Mouse (Mus musculus): ENCODE measurements around the gene Olfr1293-ps. TPM values are rescaled to one million over a fixed set of nuclear protein-coding genes. Genes with fewer than 3 reads are reported as not detected.

Olfr1293-ps gene
- polyA plus RNA-seq (2015; fragmentation: Nextera tagmentation; extraction: Ambion mirVana) = not detected in 2 replicates

- DNase-seq (ENCODE audit: low spot score) = no peak
Observed at GRCm38 (mm10) chr2:111524903-111525302, at the start of gene Olfr1293-ps. TSS of gene Olfr1293-ps (plus strand) at chr2:111525203.

GRCm38 (mm10) chr2:111480519-111480918 lies 44.5 kb upstream of the Olfr1293-ps start, which contains the start of gene Olfr1289:
TSS of gene Olfr1289 (plus strand) at chr2:111480819.
- DNase-seq (ENCODE audit: low spot score) = no peak

GRCm38 (mm10) chr2:111493729-111494128 lies 31.3 kb upstream of the Olfr1293-ps start, which contains the start of gene Olfr1290:
TSS of gene Olfr1290 (minus strand) at chr2:111493829.
- DNase-seq (ENCODE audit: low spot score) = no peak

- no peak for DNase-seq (ENCODE audit: low spot score)
Observed at GRCm38 (mm10) chr2:111496880-111497279, 28.1 kb upstream of the Olfr1293-ps start, which contains the start of gene Olfr1291-ps1. TSS of gene Olfr1291-ps1 (plus strand) at chr2:111497180.

GRCm38 (mm10) chr2:111517451-111517850 lies 7.6 kb upstream of the Olfr1293-ps start:
- DNase-seq (ENCODE audit: low spot score) = no peak

- DNase-seq (ENCODE audit: low spot score) = no peak
Observed at GRCm38 (mm10) chr2:111540191-111540590, 15.2 kb downstream of the Olfr1293-ps start, which contains the start of gene Olfr1294. TSS of gene Olfr1294 (minus strand) at chr2:111540291.

GRCm38 (mm10) chr2:111569581-111569980 lies 44.6 kb downstream of the Olfr1293-ps start, which contains the start of gene Olfr1295:
TSS of gene Olfr1295 (minus strand) at chr2:111569681.
- DNase-seq (ENCODE audit: low spot score) = no peak

Other genes starting within 250 kb of the Olfr1293-ps start
- not detected in 2 replicates for gene Olfr1278, start 235.1 kb upstream of the Olfr1293-ps start, polyA plus RNA-seq (2015; fragmentation: Nextera tagmentation; extraction: Ambion mirVana)
- not detected in 2 replicates for gene Olfr1279, start 224.6 kb upstream of the Olfr1293-ps start, polyA plus RNA-seq (2015; fragmentation: Nextera tagmentation; extraction: Ambion mirVana)
- not detected in 2 replicates for gene Olfr1280, start 211.2 kb upstream of the Olfr1293-ps start, polyA plus RNA-seq (2015; fragmentation: Nextera tagmentation; extraction: Ambion mirVana)
- gene Olfr1281, start 198.7 kb upstream of the Olfr1293-ps start, polyA plus RNA-seq (2015; fragmentation: Nextera tagmentation; extraction: Ambion mirVana) = not detected in 2 replicates
- not detected in 2 replicates for gene Olfr1282, start 189.1 kb upstream of the Olfr1293-ps start, polyA plus RNA-seq (2015; fragmentation: Nextera tagmentation; extraction: Ambion mirVana)
- not detected in 2 replicates for gene Olfr1283, start 158.4 kb upstream of the Olfr1293-ps start, polyA plus RNA-seq (2015; fragmentation: Nextera tagmentation; extraction: Ambion mirVana)
- not detected in 2 replicates for gene Olfr1284, start 149.7 kb upstream of the Olfr1293-ps start, polyA plus RNA-seq (2015; fragmentation: Nextera tagmentation; extraction: Ambion mirVana)
- gene Olfr1286, start 102.1 kb upstream of the Olfr1293-ps start, polyA plus RNA-seq (2015; fragmentation: Nextera tagmentation; extraction: Ambion mirVana) = not detected in 2 replicates
- gene Olfr1287, start 76.1 kb upstream of the Olfr1293-ps start, polyA plus RNA-seq (2015; fragmentation: Nextera tagmentation; extraction: Ambion mirVana) = not detected in 2 replicates
- gene Olfr1288, start 51.1 kb upstream of the Olfr1293-ps start, polyA plus RNA-seq (2015; fragmentation: Nextera tagmentation; extraction: Ambion mirVana) = not detected in 2 replicates
- gene Olfr1289, start 44.4 kb upstream of the Olfr1293-ps start, polyA plus RNA-seq (2015; fragmentation: Nextera tagmentation; extraction: Ambion mirVana) = not detected in 2 replicates
- not detected in 2 replicates for gene Olfr1290, start 31.4 kb upstream of the Olfr1293-ps start, polyA plus RNA-seq (2015; fragmentation: Nextera tagmentation; extraction: Ambion mirVana)
- gene Olfr1291-ps1, start 28.0 kb upstream of the Olfr1293-ps start, polyA plus RNA-seq (2015; fragmentation: Nextera tagmentation; extraction: Ambion mirVana) = not detected in 2 replicates
- gene Olfr1294, start 15.1 kb downstream of the Olfr1293-ps start, polyA plus RNA-seq (2015; fragmentation: Nextera tagmentation; extraction: Ambion mirVana) = not detected in 2 replicates
- gene Olfr1295, start 44.5 kb downstream of the Olfr1293-ps start, polyA plus RNA-seq (2015; fragmentation: Nextera tagmentation; extraction: Ambion mirVana) = not detected in 2 replicates
- gene Olfr1297, start 101.3 kb downstream of the Olfr1293-ps start, polyA plus RNA-seq (2015; fragmentation: Nextera tagmentation; extraction: Ambion mirVana) = not detected in 2 replicates
- not detected in 2 replicates for gene Olfr1298, start 124.0 kb downstream of the Olfr1293-ps start, polyA plus RNA-seq (2015; fragmentation: Nextera tagmentation; extraction: Ambion mirVana)
- gene Olfr1299, start 136.2 kb downstream of the Olfr1293-ps start, polyA plus RNA-seq (2015; fragmentation: Nextera tagmentation; extraction: Ambion mirVana) = not detected in 2 replicates
- not detected in 2 replicates for gene Olfr1301, start 225.8 kb downstream of the Olfr1293-ps start, polyA plus RNA-seq (2015; fragmentation: Nextera tagmentation; extraction: Ambion mirVana)